Mouse (Mus musculus): ENCODE measurements around the gene Lcat. TPM values are rescaled to one million over a fixed set of nuclear protein-coding genes. Genes with fewer than 3 reads are reported as not detected.

The Lcat gene
- total RNA-seq, 2 experiments from 2014 or later, result 26.7 to 29.0 TPM

GRCm38 (mm10) chr8:105897801-105898480 is 45.2 kb downstream of the Lcat start:
- intact Hi-C loops (cut with DNase I), result no loop called here
- no peak for DNase-seq (ENCODE audit: low spot score in 2 of 2)

GRCm38 (mm10) chr8:105893339-105893738 is 49.8 kb downstream of the Lcat start, which contains the start of gene Nrn1l:
TSS of gene Nrn1l (plus strand) at chr8:105893567.
- DNase-seq (ENCODE audit: low spot score in 2 of 2), result peak; percentile 78 to 81
- intact Hi-C loops (cut with DNase I), result loop anchor here (2.0 to 5.0 kb wide), 2 partner anchors 37 to 119 kb away; partner anchors contain the start of gene Ddx28

GRCm38 (mm10) chr8:105892432-105892831 is 50.8 kb downstream of the Lcat start:
- peak in 1 of 2 experiments; percentile 36 for DNase-seq (ENCODE audit: low spot score in 2 of 2)

GRCm38 (mm10) chr8:105890870-105891269 is 52.3 kb downstream of the Lcat start:
- DNase-seq (ENCODE audit: low spot score in 2 of 2), result peak; percentile 42 to 48
- intact Hi-C loops (cut with DNase I), result loop anchor here (5.0 kb wide), 1 partner anchor 121 kb away; the partner anchor contains the start of gene Ddx28

More at GRCm38 (mm10) chr8:105892432-105892831, 50.8 kb downstream of the Lcat start:
- intact Hi-C loops (cut with DNase I), result loop anchor here (2.0 to 5.0 kb wide), 2 partner anchors 38 to 120 kb away; partner anchors contain the start of gene Ddx28

- DNase-seq (ENCODE audit: low spot score in 2 of 2), result no peak
- intact Hi-C loops (cut with DNase I), result loop anchor here (5.0 kb wide), 1 partner anchor 122 kb away; the partner anchor contains the start of gene Ddx28
These were observed 53.3 kb downstream of the Lcat start for GRCm38 (mm10) chr8:105889756-105890465.

Small RNA genes lying within 50 kb of the gene (microRNA-seq; reads per million reads assigned to microRNA genes)
- not detected for gene Mir7074

Other genes starting within 250 kb of the Lcat start
- 10 to 100 TPM; 45.8 to 50.6 TPM for gene Acd, start 242.3 kb downstream of the Lcat start, total RNA-seq (2021)
- gene Pard6a, start 242.2 kb downstream of the Lcat start, total RNA-seq (2021), result 10 to 100 TPM; 45.5 to 53.6 TPM
- gene 4933405L10Rik, start 235.7 kb downstream of the Lcat start, total RNA-seq (2021), result not detected
- 10 to 100 TPM in 1 of 2 experiments, 1 to 10 TPM in 1; 9.9 to 10.7 TPM for gene Enkd1, start 235.2 kb downstream of the Lcat start, total RNA-seq (2021)
- gene Gfod2, start 184.7 kb downstream of the Lcat start, total RNA-seq (2021), result 10 to 100 TPM; 25.4 to 26.3 TPM
- gene Ranbp10, start 116.0 kb downstream of the Lcat start, total RNA-seq (2021), result 10 to 100 TPM; 22.1 to 25.1 TPM
- gene Tsnaxip1, start 115.7 kb downstream of the Lcat start, total RNA-seq (2021), result not detected
- 10 to 100 TPM; 15.2 to 18.0 TPM for gene Cenpt, start 90.1 kb downstream of the Lcat start, total RNA-seq (2021)
- 10 to 100 TPM; 38.9 to 44.8 TPM for gene Thap11, start 88.2 kb downstream of the Lcat start, total RNA-seq (2021)
- gene Nutf2, start 82.8 kb downstream of the Lcat start, total RNA-seq (2021), result 10 to 100 TPM; 25.7 to 35.4 TPM
- gene Edc4, start 62.5 kb downstream of the Lcat start, total RNA-seq (2021), result 10 to 100 TPM; 56.9 to 68.4 TPM
- 1 to 10 TPM; 2.8 to 5.3 TPM for gene Nrn1l, start 49.8 kb downstream of the Lcat start, total RNA-seq (2021)
- 1 to 10 TPM; 8.6 to 9.7 TPM for gene Pskh1, start 42.9 kb downstream of the Lcat start, total RNA-seq (2021)
- 1 to 10 TPM in 1 of 2 experiments, under 1 TPM in 1; 0.79 to 1.9 TPM for gene Ctrl, start 9.5 kb downstream of the Lcat start, total RNA-seq (2021)
- gene Psmb10, start 4.9 kb downstream of the Lcat start, total RNA-seq (2021), result 100 to 1,000 TPM in 1 of 2 experiments, 10 to 100 TPM in 1; 80.6 to 117 TPM
- gene Slc12a4, start 22.7 kb upstream of the Lcat start, total RNA-seq (2021), result 10 to 100 TPM; 18.6 to 20.0 TPM
- gene Dpep3, start 36.0 kb upstream of the Lcat start, total RNA-seq (2021), result not detected
- gene Dus2, start 48.0 kb upstream of the Lcat start, total RNA-seq (2021), result 10 to 100 TPM; 16.4 to 19.3 TPM
- gene Dpep2nb, start 62.6 kb upstream of the Lcat start, total RNA-seq (2021), result under 1 TPM; 0.30 to 0.36 TPM
- 10 to 100 TPM; 14.0 to 16.3 TPM for gene Ddx28, start 68.5 kb upstream of the Lcat start, total RNA-seq (2021)
- gene Nfatc3, start 115.5 kb upstream of the Lcat start, total RNA-seq (2021), result 10 to 100 TPM; 10.7 to 13.3 TPM
- under 1 TPM; 0.30 to 0.36 TPM for gene Esrp2, start 193.6 kb upstream of the Lcat start, total RNA-seq (2021)
- 10 to 100 TPM; 25.9 to 26.3 TPM for gene Pla2g15, start 207.0 kb upstream of the Lcat start, total RNA-seq (2021)
- 10 to 100 TPM; 24.0 to 28.7 TPM for gene Slc7a6, start 225.5 kb upstream of the Lcat start, total RNA-seq (2021)

Data from left cerebral cortex, postnatal 36 days (tissue).